Mouse (Mus musculus): Measurements from ENCODE around the gene Abcc9. TPM values are rescaled to one million over a fixed set of nuclear protein-coding genes. Genes with fewer than 3 reads are reported as not detected.

Abcc9 gene
- polyA plus RNA-seq, 1 experiment from 2014 or later: 0.47 TPM

GRCm38 (mm10) chr6:142634530-142635184 lies 67.5 kb downstream of the Abcc9 start:
- Histone ChIP-seq H3K27me3 (ENCODE audit: control insufficient read depth, insufficient read depth, low read length) (no peaks in the 10 kb centered on the region), H3K4me2 (ENCODE audit: low read depth, severe bottlenecking) (no peak overlapping the region), H3K9me3 (ENCODE audit: control insufficient read depth, low read length) (no peaks in the 10 kb centered on the region), H3K4me3 (ENCODE audit: low read depth, low read length) (no peak overlapping the region), H3K36me3 (ENCODE audit: control insufficient read depth, insufficient read depth, low read length) (no peaks in the 10 kb centered on the region), H3K4me1 (ENCODE audit: control insufficient read depth, insufficient read depth, low read length) (no peaks in the 10 kb centered on the region), H3K27ac (replicated peaks; ENCODE audit: low read depth, low read length) (no peak overlapping the region), H3K9ac (ENCODE audit: low read length) (no peak overlapping the region)
- WGBS: 79% methylated on average over 10 of the region's 10 CpGs
- ATAC-seq (ENCODE audit: insufficient number of reproducible peaks, low FRiP score, low TSS enrichment, low read depth) (no peak), DNase-seq (ENCODE audit: low spot score) (no peak)

GRCm38 (mm10) chr6:142623351-142623750 lies 78.8 kb downstream of the Abcc9 start:
- no peaks in the 10 kb centered on the region for H3K4me1 ChIP-seq (ENCODE audit: control insufficient read depth, insufficient read depth, low read length)
- no peak overlapping the region for H3K4me2 ChIP-seq (ENCODE audit: low read depth, severe bottlenecking)
- 44% methylated on average over 6 of the region's 6 CpGs for WGBS
- no peak overlapping the region for H3K4me3 ChIP-seq (ENCODE audit: low read depth, low read length)
- no peak overlapping the region for H3K27ac ChIP-seq (replicated peaks; ENCODE audit: low read depth, low read length)
- no peak for DNase-seq (ENCODE audit: low spot score)
- no peaks in the 10 kb centered on the region for H3K9me3 ChIP-seq (ENCODE audit: control insufficient read depth, low read length)
- H3K27me3 ChIP-seq (ENCODE audit: control insufficient read depth, insufficient read depth, low read length): no peaks in the 10 kb centered on the region
- no peak for ATAC-seq (ENCODE audit: insufficient number of reproducible peaks, low FRiP score, low TSS enrichment, low read depth)
- H3K9ac ChIP-seq (ENCODE audit: low read length): no peak overlapping the region
- no peaks in the 10 kb centered on the region for H3K36me3 ChIP-seq (ENCODE audit: control insufficient read depth, insufficient read depth, low read length)

- H3K4me2 ChIP-seq (ENCODE audit: low read depth, severe bottlenecking): no peak overlapping the region
- no peak overlapping the region for H3K27ac ChIP-seq (replicated peaks; ENCODE audit: low read depth, low read length)
- H3K27me3 ChIP-seq (ENCODE audit: control insufficient read depth, insufficient read depth, low read length): no peaks in the 10 kb centered on the region
- DNase-seq (ENCODE audit: low spot score): no peak
- H3K9me3 ChIP-seq (ENCODE audit: control insufficient read depth, low read length): no peaks in the 10 kb centered on the region
- no peaks in the 10 kb centered on the region for H3K4me1 ChIP-seq (ENCODE audit: control insufficient read depth, insufficient read depth, low read length)
- no peak overlapping the region for H3K9ac ChIP-seq (ENCODE audit: low read length)
- no peak for ATAC-seq (ENCODE audit: insufficient number of reproducible peaks, low FRiP score, low TSS enrichment, low read depth)
- no peak overlapping the region for H3K4me3 ChIP-seq (ENCODE audit: low read depth, low read length)
- WGBS: 43% methylated on average over 3 of the region's 3 CpGs
- no peaks in the 10 kb centered on the region for H3K36me3 ChIP-seq (ENCODE audit: control insufficient read depth, insufficient read depth, low read length)
Measured at GRCm38 (mm10) chr6:142616659-142617058, 85.5 kb downstream of the Abcc9 start.

- no peaks in the 10 kb centered on the region for H3K36me3 ChIP-seq (ENCODE audit: control insufficient read depth, insufficient read depth, low read length)
- no peak overlapping the region for H3K4me3 ChIP-seq (ENCODE audit: low read depth, low read length)
- WGBS: 89% methylated on average over 10 of the region's 10 CpGs
- no peaks in the 10 kb centered on the region for H3K27me3 ChIP-seq (ENCODE audit: control insufficient read depth, insufficient read depth, low read length)
- no peaks in the 10 kb centered on the region for H3K4me1 ChIP-seq (ENCODE audit: control insufficient read depth, insufficient read depth, low read length)
- H3K27ac ChIP-seq (replicated peaks; ENCODE audit: low read depth, low read length): no peak overlapping the region
- H3K4me2 ChIP-seq (ENCODE audit: low read depth, severe bottlenecking): no peak overlapping the region
- no peak overlapping the region for H3K9ac ChIP-seq (ENCODE audit: low read length)
- H3K9me3 ChIP-seq (ENCODE audit: control insufficient read depth, low read length): no peaks in the 10 kb centered on the region
- ATAC-seq (ENCODE audit: insufficient number of reproducible peaks, low FRiP score, low TSS enrichment, low read depth): no peak
- no peak for DNase-seq (ENCODE audit: low spot score)
Measured at GRCm38 (mm10) chr6:142614324-142614723, 87.8 kb downstream of the Abcc9 start.

GRCm38 (mm10) chr6:142612366-142612765 lies 89.7 kb downstream of the Abcc9 start:
- Histone ChIP-seq H3K4me3 (ENCODE audit: low read depth, low read length) (no peak overlapping the region), H3K36me3 (ENCODE audit: control insufficient read depth, insufficient read depth, low read length) (no peaks in the 10 kb centered on the region), H3K27ac (replicated peaks; ENCODE audit: low read depth, low read length) (no peak overlapping the region), H3K4me1 (ENCODE audit: control insufficient read depth, insufficient read depth, low read length) (no peaks in the 10 kb centered on the region), H3K27me3 (ENCODE audit: control insufficient read depth, insufficient read depth, low read length) (no peaks in the 10 kb centered on the region), H3K9ac (ENCODE audit: low read length) (no peak overlapping the region), H3K4me2 (ENCODE audit: low read depth, severe bottlenecking) (no peak overlapping the region), H3K9me3 (ENCODE audit: control insufficient read depth, low read length) (no peaks in the 10 kb centered on the region)
- no peak for ATAC-seq (ENCODE audit: insufficient number of reproducible peaks, low FRiP score, low TSS enrichment, low read depth)
- DNase-seq (ENCODE audit: low spot score): no peak
- 84% methylated on average over 8 of the region's 8 CpGs for WGBS

GRCm38 (mm10) chr6:142609401-142610373 lies 92.4 kb downstream of the Abcc9 start:
- ATAC-seq (ENCODE audit: insufficient number of reproducible peaks, low FRiP score, low TSS enrichment, low read depth) (peak; percentile 74), DNase-seq (ENCODE audit: low spot score) (no peak)
- no peak overlapping the region for H3K9ac ChIP-seq (ENCODE audit: low read length)
- WGBS: 69% methylated on average over 9 of the region's 9 CpGs
- no peaks in the 10 kb centered on the region for H3K27me3 ChIP-seq (ENCODE audit: control insufficient read depth, insufficient read depth, low read length)
- H3K4me3 ChIP-seq (ENCODE audit: low read depth, low read length): no peak overlapping the region
- H3K9me3 ChIP-seq (ENCODE audit: control insufficient read depth, low read length): no peaks in the 10 kb centered on the region
- H3K4me2 ChIP-seq (ENCODE audit: low read depth, severe bottlenecking): no peak overlapping the region
- no peaks in the 10 kb centered on the region for H3K36me3 ChIP-seq (ENCODE audit: control insufficient read depth, insufficient read depth, low read length)
- H3K27ac ChIP-seq (replicated peaks; ENCODE audit: low read depth, low read length): no peak overlapping the region
- H3K4me1 ChIP-seq (ENCODE audit: control insufficient read depth, insufficient read depth, low read length): no peaks in the 10 kb centered on the region

- Histone ChIP-seq H3K36me3 (ENCODE audit: control insufficient read depth, insufficient read depth, low read length) (no peaks in the 10 kb centered on the region), H3K9me3 (ENCODE audit: control insufficient read depth, low read length) (no peaks in the 10 kb centered on the region), H3K4me1 (ENCODE audit: control insufficient read depth, insufficient read depth, low read length) (no peaks in the 10 kb centered on the region), H3K27ac (replicated peaks; ENCODE audit: low read depth, low read length) (no peak overlapping the region), H3K27me3 (ENCODE audit: control insufficient read depth, insufficient read depth, low read length) (no peaks in the 10 kb centered on the region), H3K4me3 (ENCODE audit: low read depth, low read length) (no peak overlapping the region), H3K4me2 (ENCODE audit: low read depth, severe bottlenecking) (no peak overlapping the region), H3K9ac (ENCODE audit: low read length) (no peak overlapping the region)
- DNase-seq (ENCODE audit: low spot score): no peak
- ATAC-seq (ENCODE audit: insufficient number of reproducible peaks, low FRiP score, low TSS enrichment, low read depth): no peak
- 66% methylated on average over 7 of the region's 7 CpGs for WGBS
Measured at GRCm38 (mm10) chr6:142607080-142607479, 95.0 kb downstream of the Abcc9 start.

- H3K27me3 ChIP-seq (ENCODE audit: control insufficient read depth, insufficient read depth, low read length): no peaks in the 10 kb centered on the region
- 79% methylated on average over 6 of the region's 6 CpGs for WGBS
- H3K4me2 ChIP-seq (ENCODE audit: low read depth, severe bottlenecking): no peak overlapping the region
- no peaks in the 10 kb centered on the region for H3K9me3 ChIP-seq (ENCODE audit: control insufficient read depth, low read length)
- ATAC-seq (ENCODE audit: insufficient number of reproducible peaks, low FRiP score, low TSS enrichment, low read depth) (no peak), DNase-seq (ENCODE audit: low spot score) (no peak)
- H3K4me1 ChIP-seq (ENCODE audit: control insufficient read depth, insufficient read depth, low read length): no peaks in the 10 kb centered on the region
- H3K4me3 ChIP-seq (ENCODE audit: low read depth, low read length): no peak overlapping the region
- no peak overlapping the region for H3K27ac ChIP-seq (replicated peaks; ENCODE audit: low read depth, low read length)
- H3K9ac ChIP-seq (ENCODE audit: low read length): no peak overlapping the region
- H3K36me3 ChIP-seq (ENCODE audit: control insufficient read depth, insufficient read depth, low read length): no peaks in the 10 kb centered on the region
Measured at GRCm38 (mm10) chr6:142602772-142603171, 99.3 kb downstream of the Abcc9 start.

Data from limb, embryonic 11.5 days (tissue).